Mouse (Mus musculus) lung, postnatal 0 days (tissue): ENCODE results near the gene Ctsd. TPM values are rescaled to one million over a fixed set of nuclear protein-coding genes. Genes with fewer than 3 reads are reported as not detected.

ENCODE experiments used
- ATAC-seq: fragments of 200-750 bp; cut with Nextera tagmentation; 2 replicates; pipeline ENCODE4 v1.8.0; 2017; ENCODE audit warnings: moderate library complexity
- DNase-seq: peaks from one replicate; pipeline ENCODE4 v3.0.0-alpha.2; 2016; ENCODE audit warnings: low spot score
- H3K27ac ChIP-seq: fragments of 300-500 bp; sonication (generic); 2 replicates; pipeline ENCODE4 v1.5.1; 2014; ENCODE audit warnings: antibody characterized with exemption, mild to moderate bottlenecking, low read length, mixed read lengths
- H3K27me3 ChIP-seq: fragments of 300-500 bp; sonication (generic); replicated peaks from 2 replicates; pipeline ENCODE4 v1.6.1; 2014; ENCODE audit warnings: low read length, mixed read lengths; ENCODE audit not compliant: insufficient read depth
- H3K36me3 ChIP-seq: fragments of 300-500 bp; sonication (generic); 2 replicates; pipeline ENCODE4 v1.6.1; 2014; ENCODE audit warnings: low read length, mixed read lengths; ENCODE audit not compliant: insufficient read depth
- H3K4me1 ChIP-seq: fragments of 300-500 bp; sonication (generic); 2 replicates; pipeline ENCODE4 v1.6.1; 2014; ENCODE audit warnings: antibody characterized with exemption, low read depth, low read length, mixed read lengths; ENCODE audit not compliant: insufficient read depth
- H3K4me2 ChIP-seq: fragments of 300-500 bp; sonication (generic); replicated peaks from 2 replicates; pipeline ENCODE4 v1.6.1; 2014; ENCODE audit warnings: low read depth, mild to moderate bottlenecking, low read length, moderate library complexity, mixed read lengths
- H3K4me3 ChIP-seq: fragments of 300-500 bp; sonication (generic); 2 replicates; pipeline ENCODE4 v1.5.1; 2014; ENCODE audit warnings: low read depth, low read length
- H3K9ac ChIP-seq: fragments of 300-500 bp; sonication (generic); replicated peaks from 2 replicates; pipeline ENCODE4 v1.6.1; 2014; ENCODE audit warnings: low read depth, mild to moderate bottlenecking
- H3K9me3 ChIP-seq: fragments of 300-500 bp; sonication (generic); 2 replicates; pipeline ENCODE4 v1.6.1; 2016; ENCODE audit warnings: low read length, mixed read lengths
- CTCF ChIP-seq: IDR thresholded peaks from 2 replicates; pipeline ENCODE4 v1.5.1; 2016; ENCODE audit warnings: antibody characterized with exemption, mild to moderate bottlenecking
- EP300 ChIP-seq: IDR thresholded peaks from 2 replicates; pipeline ENCODE4 v1.6.1; 2016; ENCODE audit warnings: antibody characterized with exemption, mild to moderate bottlenecking, control low read depth
- WGBS: fragments of 180-500 bp; shearing (Covaris S2); extraction: QIAGEN DNeasy Blood & Tissue Kit; methylation state at CpG from one replicate; pipeline ENCODE4 v1.1.7; 2014; 5-methylcytosine and 5-hydroxymethylcytosine counted together
- polyA plus RNA-seq: library from polyadenylated mRNA; unstranded; fragments of >200 nt; fragmentation: Nextera tagmentation; extraction: Ambion mirVana; gene quantifications from 2 replicates; pipeline ENCODE4 v1.2.1, GENCODE M21; 2015

Gene Ctsd
- polyA plus RNA-seq, 1 experiment from 2014 or later = 481 TPM

DNA sequence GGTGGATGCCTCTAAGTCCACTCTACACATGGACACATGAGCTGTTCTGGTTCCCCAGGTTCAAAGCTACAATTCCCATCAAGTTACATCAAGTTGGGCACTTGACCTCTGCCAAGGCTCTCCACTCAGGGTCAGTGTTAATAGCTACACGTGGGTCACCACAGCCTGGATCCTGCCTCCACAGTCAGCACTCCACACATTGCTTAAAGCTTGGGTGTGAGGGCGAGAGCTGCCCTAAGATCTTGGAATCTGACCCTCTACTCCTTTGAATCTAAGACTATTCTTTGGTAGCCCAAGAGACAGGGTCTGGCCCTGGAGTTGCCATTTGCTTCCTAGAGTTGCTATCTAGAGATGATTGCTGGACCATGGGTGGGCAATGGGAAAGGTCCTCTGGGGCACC is 902 bp upstream of the Ctsd start:
- H3K27me3 ChIP-seq = no peaks in the 10 kb centered on the region
- peak overlapping the region; percentile 16; the same call in 1 of the 2 replicates for H3K27ac ChIP-seq
- DNase-seq = no peak
- H3K4me2 ChIP-seq = no peak overlapping the region
- no peak overlapping the region for H3K9ac ChIP-seq
- TF ChIP-seq EP300 (no peak), CTCF (no peak)
- no peak overlapping the region for H3K4me3 ChIP-seq
- WGBS = 85% methylated on average over 2 of the region's 2 CpGs
- peaks cover 13% of the 10 kb centered on the region for H3K36me3 ChIP-seq
- no peaks in the 10 kb centered on the region for H3K9me3 ChIP-seq
- ATAC-seq = no peak
- peaks cover 19% of the 10 kb centered on the region for H3K4me1 ChIP-seq

DNA sequence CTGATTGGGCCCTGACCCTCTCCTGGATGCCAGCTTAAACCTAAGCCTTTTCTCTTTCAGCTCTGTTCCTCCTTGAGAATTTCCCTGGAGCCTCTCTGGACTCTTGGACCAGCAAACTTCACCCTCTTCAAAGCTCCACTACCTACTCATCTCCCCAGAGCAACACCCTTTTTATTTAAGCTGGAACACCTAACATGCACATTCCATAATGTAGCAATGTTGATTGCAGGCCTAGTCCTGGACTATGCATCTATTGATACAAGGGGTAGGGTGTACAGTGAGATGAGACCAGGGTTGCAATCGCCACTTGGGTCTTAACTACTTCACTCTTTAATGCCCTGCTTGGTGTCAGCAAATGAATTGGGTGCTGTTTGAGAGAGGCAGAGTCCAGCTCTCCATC is 360 bp upstream of the Ctsd start:
- Histone ChIP-seq H3K4me2 (no peak overlapping the region), H3K4me1 (peaks cover 16% of the 10 kb centered on the region), H3K27ac (peak overlapping the region; percentile 16), H3K4me3 (peak overlapping the region; percentile 75), H3K36me3 (peaks cover 18% of the 10 kb centered on the region), H3K27me3 (no peaks in the 10 kb centered on the region), H3K9me3 (no peaks in the 10 kb centered on the region), H3K9ac (no peak overlapping the region)
- TF ChIP-seq EP300 = no peak
- TF ChIP-seq CTCF = no peak
- DNase-seq = no peak
- WGBS = 96% methylated on average over 1 of the region's 1 CpGs
- ATAC-seq = no peak

DNA sequence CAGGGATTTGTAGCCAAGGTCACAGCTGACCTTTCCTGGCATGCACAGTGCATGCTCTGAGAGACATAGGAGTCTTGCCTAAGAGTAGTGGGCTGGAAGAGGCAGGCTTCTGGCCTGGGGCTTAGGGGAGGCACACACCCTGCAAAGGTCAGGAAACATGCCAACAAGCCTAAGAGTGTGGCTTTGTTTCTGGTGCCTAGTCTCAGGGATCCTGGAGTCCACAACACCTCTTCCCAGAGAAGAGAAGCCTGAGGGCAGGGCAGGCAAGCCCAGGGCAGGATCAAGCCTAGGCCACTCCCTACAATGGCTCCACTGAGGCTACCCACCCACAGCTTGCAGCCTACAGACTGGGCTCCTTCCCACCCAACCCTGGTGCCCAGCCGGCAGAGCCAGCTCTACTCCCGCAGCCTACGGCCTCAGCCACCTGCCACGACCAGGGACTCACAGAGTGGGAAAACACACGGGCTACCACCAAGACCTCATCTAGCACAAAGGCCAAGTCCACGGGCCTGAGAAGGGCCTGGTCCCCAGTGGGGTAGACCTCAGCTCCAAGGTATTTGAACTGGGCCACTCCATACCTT is 1.1 kb downstream of the Ctsd start:
- TF ChIP-seq EP300 = no peak
- no peak for TF ChIP-seq CTCF
- no peaks in the 10 kb centered on the region for H3K9me3 ChIP-seq
- H3K27me3 ChIP-seq = no peaks in the 10 kb centered on the region
- 42% methylated on average over 6 of the region's 6 CpGs for WGBS
- H3K27ac ChIP-seq = peak overlapping the region; percentile 87
- peak overlapping the region; percentile 75 for H3K4me3 ChIP-seq
- DNase-seq (peak; percentile 32), ATAC-seq (no peak)
- peaks cover 33% of the 10 kb centered on the region for H3K36me3 ChIP-seq
- H3K4me2 ChIP-seq = peak overlapping the region; percentile 87
- H3K9ac ChIP-seq = peak overlapping the region; percentile 91
- peaks cover 14% of the 10 kb centered on the region for H3K4me1 ChIP-seq

DNA sequence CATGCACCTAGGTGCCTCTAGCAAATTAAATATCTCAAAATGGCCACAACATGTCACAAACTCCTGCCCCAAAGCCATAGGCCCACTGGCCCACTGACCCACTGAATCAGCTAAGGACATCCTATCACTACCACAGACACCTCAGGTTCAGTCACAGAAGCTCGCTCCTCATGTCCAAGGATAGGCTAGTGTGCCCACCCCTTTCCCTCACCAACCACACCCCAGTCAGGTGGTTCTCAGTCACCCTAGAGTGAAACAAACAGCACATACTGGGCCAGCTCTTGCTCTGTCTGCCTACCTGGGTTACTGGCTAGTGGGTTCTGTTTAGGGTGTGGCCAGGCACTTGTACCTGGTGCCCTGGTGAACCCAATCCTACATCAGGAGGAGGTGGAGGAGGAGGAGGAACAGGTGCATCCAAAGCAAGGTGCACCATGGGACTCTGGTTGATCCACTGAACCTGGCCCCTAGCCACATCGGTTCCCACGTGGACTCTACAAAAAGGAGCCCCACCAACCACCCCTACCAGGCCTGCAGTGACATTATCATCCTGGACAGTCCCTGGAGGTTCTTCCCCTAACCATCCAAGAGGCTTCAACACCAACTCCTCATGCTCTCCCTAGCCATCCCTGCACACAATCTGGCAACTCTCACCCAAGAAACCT is 2.0 kb downstream of the Ctsd start:
- 0 out of 2 replicates have a peak overlapping the region, but pooled peaks have one; percentile 91 for H3K9ac ChIP-seq
- no peaks in the 10 kb centered on the region for H3K27me3 ChIP-seq
- H3K4me3 ChIP-seq = peak overlapping the region; percentile 75; the same call in 1 of the 2 replicates
- no peaks in the 10 kb centered on the region for H3K9me3 ChIP-seq
- H3K27ac ChIP-seq = no peak overlapping the region
- ATAC-seq = no peak
- no peak for DNase-seq
- H3K36me3 ChIP-seq = peaks cover 35% of the 10 kb centered on the region
- 80% methylated on average over 3 of the region's 3 CpGs for WGBS
- TF ChIP-seq CTCF (no peak), EP300 (no peak)
- H3K4me2 ChIP-seq = peak overlapping the region; percentile 87
- H3K4me1 ChIP-seq = peaks cover 14% of the 10 kb centered on the region

DNA sequence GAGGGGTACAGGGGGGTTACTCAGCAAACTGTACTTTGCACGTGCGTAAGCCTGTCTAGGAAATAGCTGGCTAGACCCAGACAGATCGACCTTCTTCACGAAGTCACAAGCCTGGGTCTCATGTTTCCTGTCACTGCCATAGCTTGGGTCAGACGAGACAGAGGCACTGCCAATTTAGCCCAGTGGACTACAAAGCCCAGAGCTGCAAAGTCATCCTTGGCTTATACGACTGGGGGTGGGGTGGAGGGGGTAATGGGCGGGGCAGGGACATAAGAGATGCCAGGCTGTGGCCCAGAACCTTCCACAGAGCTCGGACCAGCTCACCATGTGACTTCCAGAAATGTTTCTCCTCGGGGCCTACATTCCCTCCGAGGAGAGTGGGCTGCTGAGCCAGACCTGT is 3.5 kb downstream of the Ctsd start:
- Histone ChIP-seq H3K4me1 (peaks cover 14% of the 10 kb centered on the region), H3K27ac (no peak overlapping the region), H3K9me3 (no peaks in the 10 kb centered on the region), H3K4me2 (no peak overlapping the region), H3K36me3 (peaks cover 49% of the 10 kb centered on the region), H3K27me3 (no peaks in the 10 kb centered on the region), H3K9ac (no peak overlapping the region), H3K4me3 (no peak overlapping the region)
- TF ChIP-seq CTCF (no peak), EP300 (no peak)
- 74% methylated on average over 10 of the region's 10 CpGs for whole genome bisulfite sequencing
- no peak for DNase-seq
- ATAC-seq = no peak

DNA sequence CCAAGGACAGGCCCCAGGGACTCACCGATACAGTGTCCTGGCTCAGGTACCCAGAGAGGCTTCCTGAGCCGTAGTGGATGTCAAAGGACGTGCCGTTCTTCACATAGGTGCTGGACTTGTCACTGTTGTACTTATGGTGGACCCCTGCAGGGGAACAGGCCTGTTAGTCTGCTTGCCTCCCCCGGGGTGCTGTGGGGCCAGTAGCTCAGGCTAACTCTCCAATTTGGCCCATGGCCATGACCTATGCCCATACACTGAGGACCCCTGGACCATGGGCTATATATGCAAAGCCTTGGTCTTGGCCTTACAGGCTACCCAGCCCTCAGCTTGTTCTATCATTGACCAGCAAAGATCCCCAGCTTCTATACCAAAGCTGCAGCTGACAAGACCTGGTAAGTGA is 5.3 kb downstream of the Ctsd start, which contains the start of gene Gm49369:
Gm49369 (minus strand) TSS at position 101 of the 400 bp plus-strand sequence.
- Histone ChIP-seq H3K9ac (no peak within 1 kb of the TSS), H3K9me3 (no peaks in the 10 kb centered on the region), H3K4me2 (no peak within 1 kb of the TSS), H3K36me3 (peaks cover 56% of the 10 kb centered on the region), H3K4me1 (peaks cover 14% of the 10 kb centered on the region), H3K27ac (no peak within 1 kb of the TSS), H3K4me3 (no peak within 1 kb of the TSS), H3K27me3 (no peaks in the 10 kb centered on the region)
- TF ChIP-seq CTCF (no peak), EP300 (no peak)
- ATAC-seq (no peak), DNase-seq (no peak)
- 97% methylated on average over 5 of the region's 5 CpGs for WGBS
